Mouse (Mus musculus) small intestine, adult 2 months (tissue): Measurements from ENCODE around the gene Myzap.

Source experiments
- CTCF ChIP-seq: fragments of 200-500 bp; IDR thresholded peaks from 2 replicates; pipeline ENCODE4 v1.5.1; 2012; ENCODE audit warnings: low read depth, mild to moderate bottlenecking, control low read depth, inconsistent platforms, low read length, moderate library complexity, mixed read lengths; ENCODE audit not compliant: insufficient replicate concordance, insufficient read length; ENCODE audit errors: extremely low read depth
- POLR2A ChIP-seq: fragments of 200-500 bp; IDR thresholded peaks from 2 replicates; pipeline ENCODE4 v1.6.1; 2012; ENCODE audit warnings: low read depth, mild to moderate bottlenecking, control low read depth, inconsistent platforms, low read length, moderate library complexity

- TF ChIP-seq CTCF (no peak), POLR2A (no peak)
Measured at GRCm38 (mm10) chr9:71604914-71605635, 12.9 kb upstream of the Myzap start.
